Mouse (Mus musculus): ENCODE data around the gene Tead2.

- TF ChIP-seq TAL1 (IDR thresholded peaks at IDR 0.05; ENCODE audit: low read length) = no peak
- no peak for TF ChIP-seq GATA1 (IDR thresholded peaks at IDR 0.05; ENCODE audit: low read length)
Measured at GRCm38 (mm10) chr7:45185921-45186320, 29.6 kb upstream of the Tead2 start.
